Mouse (Mus musculus) testis, adult 2 months (tissue): ENCODE measurements at regions not wholly inside any gene's neighbourhood (a gene's known extent, or its start where the extent isn't known, plus 50 kb on each side); places are given as distances from the start of the nearest gene placed in this dataset.

Experiments used
- H3K27ac ChIP-seq: fragments of 200-500 bp; 2 replicates; pipeline ENCODE4 v1.5.1; 2012; ENCODE audit warnings: low read depth, low read length; ENCODE audit not compliant: control insufficient read depth, insufficient read depth
- H3K27me3 ChIP-seq: fragments of 200-500 bp; 2 replicates; pipeline ENCODE4 v1.6.1; 2012; ENCODE audit warnings: mild to moderate bottlenecking, low read length, moderate library complexity; ENCODE audit not compliant: control insufficient read depth, insufficient read depth
- H3K36me3 ChIP-seq: fragments of 200-500 bp; 2 replicates; pipeline ENCODE4 v1.6.1; 2012; ENCODE audit warnings: mild to moderate bottlenecking, low read length; ENCODE audit not compliant: control insufficient read depth, insufficient read depth
- H3K4me1 ChIP-seq: fragments of 200-500 bp; 2 replicates; pipeline ENCODE4 v1.6.1; 2012; ENCODE audit warnings: low read length; ENCODE audit not compliant: control insufficient read depth, insufficient read depth
- H3K4me3 ChIP-seq: fragments of 200-500 bp; 2 replicates; pipeline ENCODE4 v1.5.1; 2012; ENCODE audit warnings: low read depth, mild to moderate bottlenecking, low read length, moderate library complexity, mixed read lengths; ENCODE audit not compliant: control insufficient read depth
- CTCF ChIP-seq: fragments of 200-500 bp; IDR thresholded peaks from 2 replicates; pipeline ENCODE4 v1.5.1; 2012; ENCODE audit warnings: low read depth, mild to moderate bottlenecking, inconsistent platforms, low read length, moderate library complexity; ENCODE audit not compliant: control insufficient read depth, insufficient read depth, insufficient replicate concordance
- POLR2A ChIP-seq: fragments of 200-500 bp; IDR thresholded peaks from 2 replicates; pipeline ENCODE4 v1.6.1; 2012; ENCODE audit warnings: low read depth, mild to moderate bottlenecking, inconsistent platforms, low read length, moderate library complexity; ENCODE audit not compliant: control insufficient read depth

DNA sequence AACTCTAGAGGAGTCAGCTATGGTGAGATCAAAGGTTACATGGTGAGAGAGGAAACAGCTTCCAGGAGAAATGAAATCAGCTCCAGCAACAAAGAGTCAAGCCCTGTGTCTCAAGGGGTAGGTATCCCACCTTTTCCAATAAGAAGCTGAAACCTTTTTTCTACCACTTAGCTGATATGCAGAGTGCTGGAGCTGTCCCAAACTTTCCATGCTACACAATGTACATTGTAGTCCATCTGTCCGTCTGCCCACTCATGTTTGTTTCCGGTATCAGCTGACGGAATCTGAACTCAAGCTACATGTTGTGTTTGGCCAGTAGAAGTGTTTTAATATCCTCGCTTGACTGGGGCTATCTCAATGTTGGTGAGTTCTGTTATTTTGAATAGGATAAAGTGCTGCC lies 83.6 kb upstream of the Ngf start:
- H3K4me1 ChIP-seq, result no peaks in the 10 kb centered on the region
- H3K4me3 ChIP-seq, result no peak overlapping the region
- H3K27ac ChIP-seq, result no peak overlapping the region
- no peak for TF ChIP-seq POLR2A
- TF ChIP-seq CTCF, result no peak
- H3K27me3 ChIP-seq, result no peaks in the 10 kb centered on the region
- no peaks in the 10 kb centered on the region for H3K36me3 ChIP-seq

DNA sequence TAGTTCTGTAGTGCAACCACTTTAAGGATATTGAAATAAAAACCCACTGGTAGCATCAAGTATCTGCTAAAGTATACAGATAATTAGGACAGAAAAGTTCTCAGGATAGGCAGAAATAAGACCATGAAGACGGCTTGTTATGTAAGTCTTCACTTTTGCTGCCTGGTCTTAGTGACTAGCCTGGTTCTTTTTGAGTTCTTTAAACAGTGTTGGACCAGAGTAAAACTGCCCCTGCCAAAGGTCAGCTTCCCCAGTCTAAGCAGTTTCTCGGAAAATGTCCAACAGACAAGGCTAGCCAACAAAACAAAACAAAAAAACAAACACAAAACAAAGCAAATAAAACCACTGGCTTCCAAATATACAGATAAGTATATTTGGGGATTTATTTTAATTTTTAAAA lies 85.1 kb upstream of the Ngf start:
- Histone ChIP-seq H3K27me3 (no peaks in the 10 kb centered on the region), H3K4me1 (no peaks in the 10 kb centered on the region), H3K27ac (no peak overlapping the region), H3K36me3 (no peaks in the 10 kb centered on the region), H3K4me3 (no peak overlapping the region)
- TF ChIP-seq CTCF (no peak), POLR2A (no peak)

DNA sequence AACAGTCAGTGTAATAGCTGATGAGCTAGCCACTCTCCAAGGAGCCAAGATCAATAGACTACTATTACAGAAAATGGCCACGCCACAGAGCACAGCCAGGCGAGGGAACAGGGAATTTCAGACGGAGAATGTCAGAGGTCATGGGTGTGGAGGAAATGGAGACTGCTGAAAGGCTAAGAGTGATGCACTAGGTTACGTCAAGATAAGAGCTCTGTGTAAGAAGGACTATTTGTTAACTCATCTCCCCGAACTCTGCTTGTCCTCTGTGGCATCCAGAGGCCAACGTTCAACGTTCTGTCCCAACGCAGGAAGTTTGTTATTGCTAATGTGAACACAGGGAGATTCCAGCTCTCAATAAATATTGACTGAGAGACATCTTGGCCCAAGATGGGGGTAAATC lies 86.0 kb upstream of the Ngf start:
- no peaks in the 10 kb centered on the region for H3K27me3 ChIP-seq
- no peak for TF ChIP-seq POLR2A
- TF ChIP-seq CTCF, result no peak
- no peaks in the 10 kb centered on the region for H3K4me1 ChIP-seq
- no peak overlapping the region for H3K4me3 ChIP-seq
- H3K36me3 ChIP-seq, result no peaks in the 10 kb centered on the region
- H3K27ac ChIP-seq, result no peak overlapping the region

DNA sequence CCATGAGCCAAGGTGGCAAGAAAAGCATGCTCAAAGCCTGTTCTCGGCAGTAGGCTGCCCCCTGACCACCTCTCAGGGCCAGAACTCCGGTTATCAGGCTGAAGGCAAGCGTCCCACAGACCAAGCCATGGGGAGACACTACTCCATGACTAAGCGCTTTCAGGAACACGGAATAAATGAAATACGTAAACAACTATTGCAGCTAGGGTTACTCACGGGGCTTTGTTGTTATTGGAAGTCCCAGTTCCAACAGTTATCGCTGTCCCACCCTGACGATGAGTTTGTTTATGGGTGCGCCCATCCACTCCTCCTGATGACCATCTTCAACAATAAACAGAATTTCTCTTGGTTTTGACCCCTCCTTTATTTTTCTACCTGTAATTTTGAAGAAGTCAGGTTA lies 88.0 kb upstream of the Ngf start:
- Histone ChIP-seq H3K36me3 (no peaks in the 10 kb centered on the region), H3K27ac (no peak overlapping the region), H3K27me3 (no peaks in the 10 kb centered on the region), H3K4me3 (no peak overlapping the region), H3K4me1 (no peaks in the 10 kb centered on the region)
- TF ChIP-seq CTCF, result no peak
- TF ChIP-seq POLR2A, result no peak

DNA sequence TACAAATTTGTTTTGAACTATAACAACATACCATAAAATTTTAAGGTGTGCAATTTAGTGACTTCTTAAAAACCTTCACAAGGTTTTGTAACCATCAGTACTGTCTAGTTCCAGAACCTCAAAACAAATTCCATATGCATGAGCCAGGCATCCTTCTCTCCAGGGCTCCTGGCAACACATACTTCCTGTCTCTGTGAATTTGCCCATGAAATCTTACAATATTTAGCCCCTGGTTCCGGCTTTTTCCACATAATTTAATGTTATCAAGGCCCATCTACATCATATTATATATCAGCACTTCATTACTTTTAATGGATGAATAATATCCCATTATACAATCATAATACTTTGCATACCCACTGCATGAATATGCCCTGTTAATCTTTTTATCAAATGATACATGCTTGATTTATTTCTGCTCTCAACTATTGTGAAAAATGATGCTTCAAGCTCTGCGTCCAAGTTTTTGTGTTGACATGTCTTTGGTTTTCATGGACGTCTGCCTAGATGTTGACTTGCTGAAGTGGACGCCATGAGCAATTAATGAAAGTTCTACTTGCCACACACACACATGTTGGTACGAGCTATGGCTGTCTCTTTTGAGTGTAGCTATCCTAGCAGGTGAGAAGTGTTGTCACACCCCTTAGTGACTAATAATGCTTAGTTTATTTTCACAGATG lies 95.2 kb upstream of the Ngf start:
- Histone ChIP-seq H3K27me3 (no peaks in the 10 kb centered on the region), H3K27ac (no peak overlapping the region), H3K36me3 (no peaks in the 10 kb centered on the region), H3K4me3 (no peak overlapping the region), H3K4me1 (no peaks in the 10 kb centered on the region)
- TF ChIP-seq CTCF, result no peak
- no peak for TF ChIP-seq POLR2A

DNA sequence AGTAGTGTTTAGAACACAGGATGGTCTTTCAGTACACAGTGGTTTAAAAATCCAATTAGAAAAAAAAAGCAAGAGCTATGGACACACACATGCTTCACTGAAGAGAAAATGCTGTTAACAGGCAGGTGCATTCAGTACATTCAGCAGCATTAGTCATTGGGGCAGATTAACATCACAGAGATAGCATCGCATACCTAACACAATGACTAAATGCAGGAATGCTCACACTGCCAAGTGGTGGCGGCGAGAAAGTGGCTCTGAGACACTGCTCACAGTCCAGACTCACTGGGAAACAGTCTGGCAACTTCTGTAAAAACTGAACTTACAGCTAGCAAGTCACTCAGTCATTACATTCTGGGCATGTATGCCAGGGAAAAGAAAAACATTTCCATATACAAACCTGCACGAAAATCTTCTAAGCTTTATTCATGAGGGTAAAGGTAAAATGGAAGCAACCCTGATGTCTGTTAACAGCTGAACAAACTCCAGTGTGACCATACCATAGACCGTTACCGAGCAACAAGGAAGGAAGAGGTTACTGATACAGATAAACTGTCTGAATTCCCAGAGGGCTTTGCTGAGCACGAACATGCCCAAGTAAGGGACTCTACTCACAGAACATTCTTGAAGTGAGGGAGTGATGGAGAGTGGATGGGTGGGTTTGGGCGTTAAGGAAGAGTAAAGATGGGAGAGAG lies 97.4 kb upstream of the Ngf start:
- Histone ChIP-seq H3K4me3 (no peak overlapping the region), H3K27me3 (no peaks in the 10 kb centered on the region), H3K27ac (no peak overlapping the region), H3K4me1 (no peaks in the 10 kb centered on the region), H3K36me3 (no peaks in the 10 kb centered on the region)
- TF ChIP-seq POLR2A (no peak), CTCF (no peak)

DNA sequence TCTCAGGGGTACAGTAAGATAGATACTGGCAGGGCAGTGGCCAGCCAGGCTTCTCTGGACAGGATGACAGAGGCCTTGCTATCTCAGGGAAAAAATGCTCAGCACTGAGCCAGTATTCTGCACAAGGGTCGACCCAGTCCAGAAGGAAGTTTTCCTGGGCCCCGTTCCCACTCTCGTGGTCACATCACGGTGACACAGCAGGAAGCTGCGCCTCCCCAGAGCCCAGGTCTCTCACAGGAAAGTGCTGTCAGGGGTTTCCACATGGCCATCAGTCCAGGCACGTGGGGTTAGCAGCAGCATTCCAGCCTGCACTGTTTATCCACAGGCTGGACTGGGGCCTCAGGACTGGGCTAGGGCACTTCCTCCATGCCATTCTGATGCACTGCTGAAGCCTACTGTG lies 103.5 kb upstream of the Ngf start:
- Histone ChIP-seq H3K4me3 (no peak overlapping the region), H3K36me3 (no peaks in the 10 kb centered on the region), H3K27ac (no peak overlapping the region), H3K27me3 (no peaks in the 10 kb centered on the region), H3K4me1 (no peaks in the 10 kb centered on the region)
- no peak for TF ChIP-seq CTCF
- no peak for TF ChIP-seq POLR2A
